Mouse (Mus musculus): ENCODE results near the gene Slitrk6. TPM values are rescaled to one million over a fixed set of nuclear protein-coding genes. Genes with fewer than 3 reads are reported as not detected.

The Slitrk6 gene
- total RNA-seq (2023): not detected

GRCm38 (mm10) chr14:110754484-110755307 is at the start of gene Slitrk6:
TSS of gene Slitrk6 (minus strand) at chr14:110755149.

Measured in neutrophil, adult 83 days (primary cell).